Mouse (Mus musculus) lung, embryonic 15.5 days (tissue): Measurements from ENCODE around the gene Ttc30a1. TPM values are rescaled to one million over a fixed set of nuclear protein-coding genes. Genes with fewer than 3 reads are reported as not detected.

Experiments
- polyA plus RNA-seq: library from polyadenylated mRNA; unstranded; fragments of >200 nt; fragmentation: Nextera tagmentation; extraction: Ambion mirVana; gene quantifications from 2 replicates; pipeline ENCODE4 v1.2.1, GENCODE M21; 2015

The Ttc30a1 gene
- polyA plus RNA-seq, 1 experiment from 2014 or later, result 9.4 TPM

Other genes with a start within 250 kb of the Ttc30a1 start
- 42.3 and 45.2 TPM in 2 replicates for gene Agps, start 149.8 kb downstream of the Ttc30a1 start, polyA plus RNA-seq
- gene Ttc30b, start 43.4 kb downstream of the Ttc30a1 start, polyA plus RNA-seq, result 15.5 and 16.9 TPM in 2 replicates
- 0.50 and 0.75 TPM in 2 replicates for gene Ttc30a2, start 3.8 kb downstream of the Ttc30a1 start, polyA plus RNA-seq